Mouse (Mus musculus) common myeloid progenitor, adult 5-6 weeks (primary cell): ENCODE data around the gene Sept5. TPM values are rescaled to one million over a fixed set of nuclear protein-coding genes. Genes with fewer than 3 reads are reported as not detected.
A peak's percentile ranks its signal among the peaks of the same experiment; 100 is the strongest.

ENCODE experiments used
- ATAC-seq: replicated peaks from 2 replicates; pipeline ENCODE4 v1.8.0; 2016; ENCODE audit warnings: low read depth, mild to moderate bottlenecking, moderate TSS enrichment, inconsistent platforms; ENCODE audit not compliant: poor library complexity, severe bottlenecking
- total RNA-seq: library from RNA; stranded (forward); fragments of 200-1000, 187-1606 nt; gene quantifications from 2 replicates; pipeline ENCODE4 v1.2.3, GENCODE M21; 2017

The Sept5 gene
- total RNA-seq, 1 experiment from 2014 or later = 0.37 TPM

DNA sequence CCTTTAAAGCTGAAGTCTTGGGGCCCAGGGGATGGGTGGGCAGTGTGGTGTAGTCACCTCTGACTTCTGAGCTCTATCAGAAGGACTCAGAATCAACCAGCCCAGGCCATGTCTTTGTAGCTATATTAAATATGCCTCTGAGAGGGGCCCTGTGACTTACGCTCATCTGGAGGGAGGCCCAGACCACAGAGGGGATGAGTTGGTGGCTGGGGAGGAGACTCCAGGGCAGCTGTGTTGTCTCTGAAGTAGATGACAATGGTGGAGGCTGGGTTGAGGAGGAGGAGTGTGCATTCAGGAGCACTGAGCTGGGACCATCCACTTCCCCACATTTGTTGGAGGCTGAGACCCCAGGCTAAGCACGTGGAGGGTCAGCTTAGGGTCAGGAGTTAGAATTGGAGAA, 11.5 kb downstream of the Sept5 start:
- ATAC-seq = no peak

- peak; percentile 71 for ATAC-seq
Measured at GRCm38 (mm10) chr16:18617370-18618065, 12.2 kb downstream of the Sept5 start.

GRCm38 (mm10) chr16:18613301-18613700, 16.5 kb downstream of the Sept5 start:
- ATAC-seq = no peak

DNA sequence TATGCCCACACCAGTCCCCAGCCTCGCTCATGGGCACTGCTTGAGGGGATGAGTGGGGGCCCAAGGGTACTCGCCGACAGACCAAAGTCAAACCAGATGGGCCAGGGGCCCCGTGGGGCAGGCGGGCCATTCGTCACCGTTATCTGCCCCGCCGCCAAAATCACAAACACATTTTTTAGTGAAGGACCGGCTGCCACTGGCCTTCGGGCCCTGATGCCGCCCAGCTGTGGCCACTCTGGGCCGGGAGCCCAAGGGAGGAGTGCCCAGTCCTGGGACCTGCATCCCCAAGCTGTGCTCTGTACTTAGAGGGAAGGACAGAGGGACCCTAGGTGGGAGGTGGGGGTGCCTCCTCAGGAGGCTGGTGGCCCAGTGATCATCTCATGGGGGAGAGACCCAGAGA, 18.0 kb downstream of the Sept5 start:
- no peak for ATAC-seq

- no peak for ATAC-seq
Measured at GRCm38 (mm10) chr16:18609099-18609498, 20.7 kb downstream of the Sept5 start.

DNA sequence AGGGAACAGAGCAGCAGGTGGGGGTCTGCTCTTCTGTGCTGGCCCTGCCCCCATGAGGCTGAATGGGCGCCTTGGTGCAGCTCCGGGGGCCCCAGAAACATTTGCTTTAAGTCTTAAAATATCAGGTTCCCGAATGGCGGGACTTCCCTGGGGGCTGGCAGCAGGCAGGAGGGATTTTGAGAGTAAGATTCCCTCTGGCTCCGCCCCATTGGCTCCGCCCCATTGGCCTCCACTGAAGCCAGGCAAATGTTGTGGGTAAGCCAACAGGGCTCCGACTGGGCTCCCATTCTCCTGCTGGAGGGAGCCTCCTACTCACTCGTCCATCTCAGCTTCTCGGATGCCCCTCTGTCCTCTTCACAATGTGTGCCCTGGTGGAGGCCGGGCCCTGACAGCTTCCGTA, 21.5 kb downstream of the Sept5 start:
- ATAC-seq = peak; percentile 43; the same call in 1 of the 2 replicates

DNA sequence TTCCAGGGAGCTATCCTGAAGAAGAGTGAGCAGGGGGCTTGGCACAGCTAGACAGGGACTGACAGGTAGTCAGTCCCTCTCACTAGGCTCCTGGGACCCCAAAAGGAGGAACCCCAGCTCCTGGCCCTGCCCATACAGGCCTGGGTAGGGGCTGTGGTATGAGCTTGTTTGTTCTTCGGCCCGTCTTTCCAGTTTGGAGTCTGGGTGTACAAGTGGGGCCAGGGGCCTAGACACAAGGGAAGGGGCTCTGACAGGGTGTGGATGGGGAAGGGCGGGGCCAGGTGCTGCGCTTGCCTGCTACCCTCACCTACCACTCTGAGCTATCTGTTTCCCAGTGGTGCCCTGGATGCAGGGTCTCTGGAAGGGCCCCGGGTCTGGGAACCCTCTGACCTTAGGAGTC, 24.0 kb downstream of the Sept5 start:
- no peak for ATAC-seq

DNA sequence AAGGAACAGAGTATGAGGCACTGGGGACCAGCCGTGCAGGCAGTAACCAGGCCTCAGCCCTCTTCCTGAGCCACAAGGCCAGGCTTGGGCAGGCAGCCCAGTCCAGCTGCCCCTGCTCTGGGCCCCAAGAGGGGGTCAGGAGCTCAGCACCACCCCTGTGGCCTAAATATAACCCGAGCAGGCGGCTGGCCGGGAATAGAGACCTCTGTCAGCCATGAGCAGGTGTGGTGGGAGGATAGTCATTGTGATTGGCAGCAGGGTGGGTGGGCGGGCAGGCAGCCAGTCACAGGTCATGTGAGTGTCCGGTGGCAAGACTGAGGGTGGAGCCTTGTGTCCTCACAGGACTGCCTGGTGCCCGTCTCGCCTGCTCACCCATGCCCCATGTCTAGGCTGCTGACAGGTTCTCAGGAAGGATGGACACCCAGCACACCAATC, 25.5 kb downstream of the Sept5 start:
- no peak for ATAC-seq

DNA sequence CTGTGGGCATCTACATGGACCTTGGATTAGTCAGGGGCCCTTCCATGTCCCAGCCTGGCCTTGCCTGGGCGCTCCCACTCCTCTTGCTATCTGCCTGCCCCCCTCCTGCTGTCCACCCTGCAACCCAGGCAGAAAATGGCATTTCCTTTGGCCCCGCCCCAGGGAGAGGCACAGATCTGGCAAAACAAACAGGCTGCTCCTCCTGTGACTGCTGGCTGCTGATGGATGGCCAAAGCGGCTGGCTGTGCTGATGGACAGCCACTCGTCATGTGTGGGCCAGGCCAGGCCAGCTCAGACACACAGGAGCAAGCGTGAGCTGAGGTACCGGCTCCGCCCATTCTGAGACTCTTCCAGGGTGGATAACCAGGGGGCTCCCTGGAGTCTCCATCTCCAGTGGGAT, 28.3 kb downstream of the Sept5 start:
- ATAC-seq = no peak

- peak; percentile 51 for ATAC-seq
Measured at GRCm38 (mm10) chr16:18598006-18598405, 31.7 kb downstream of the Sept5 start.

- no peak for ATAC-seq
Measured at GRCm38 (mm10) chr16:18596255-18596654, 33.5 kb downstream of the Sept5 start.

DNA sequence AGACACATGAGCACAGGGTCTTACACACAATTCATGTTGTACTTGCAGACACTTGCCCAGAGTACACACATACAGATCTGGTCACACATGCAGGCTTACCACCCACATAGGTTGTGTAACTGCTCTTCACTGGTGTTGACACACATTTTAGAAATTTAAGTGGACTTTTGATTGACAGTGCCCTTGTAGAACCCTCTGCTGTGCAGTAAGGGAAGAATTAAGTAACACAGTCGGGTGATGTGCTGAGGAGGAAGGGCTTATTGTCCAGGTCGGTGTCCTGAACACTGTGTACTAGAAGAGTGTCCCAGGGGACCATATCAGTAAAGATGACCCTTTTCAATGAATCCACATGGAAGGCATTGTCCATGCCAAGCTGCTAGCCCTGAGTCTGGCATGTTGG, 35.8 kb downstream of the Sept5 start:
- no peak for ATAC-seq

DNA sequence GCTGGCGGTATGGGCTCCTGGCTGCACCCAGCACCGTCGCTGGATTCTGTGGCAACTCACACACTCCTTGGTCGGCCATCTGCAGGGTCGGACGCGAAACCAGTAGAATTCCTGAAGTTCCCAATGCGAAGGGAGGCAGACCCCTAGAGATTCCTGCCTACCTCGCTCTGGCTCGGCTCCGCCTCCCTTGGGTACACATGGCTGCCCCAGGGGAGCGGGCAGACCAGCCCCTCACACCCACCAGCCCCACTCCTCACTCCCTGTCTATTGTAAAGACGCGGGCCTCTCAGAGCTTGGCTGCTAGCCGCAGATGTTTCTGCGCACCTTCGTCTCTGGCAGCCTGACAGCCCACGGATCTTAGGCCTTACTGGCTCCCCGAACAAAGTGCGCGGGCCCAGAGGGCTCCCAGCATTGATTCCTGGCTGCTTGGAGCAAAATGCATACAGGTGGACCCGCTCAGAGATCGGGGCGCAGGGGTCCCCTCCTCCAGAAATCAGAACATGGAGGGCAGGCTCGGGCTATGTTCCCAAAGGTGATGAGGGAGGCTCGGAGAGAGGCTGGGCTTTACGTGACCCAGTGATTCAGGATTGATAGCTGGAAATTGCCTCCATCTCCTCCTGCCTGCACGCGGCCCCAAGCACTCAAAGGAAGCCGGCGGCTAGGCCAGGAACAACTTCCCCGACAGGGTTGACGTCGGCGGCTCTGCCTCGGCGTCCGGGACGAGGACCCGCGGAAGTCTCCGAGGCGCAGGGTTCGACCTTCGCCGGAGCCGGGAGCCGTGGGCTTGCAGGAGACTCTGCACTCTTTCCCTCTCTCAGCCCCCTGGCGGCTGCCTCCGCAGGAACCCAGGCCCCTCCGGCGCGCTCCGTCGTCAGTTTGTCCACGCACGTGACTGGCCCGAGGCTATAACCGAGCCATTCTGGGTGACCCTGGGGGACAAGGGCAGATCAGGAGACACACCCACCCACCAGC, 38.4 kb downstream of the Sept5 start:
- ATAC-seq = no peak

DNA sequence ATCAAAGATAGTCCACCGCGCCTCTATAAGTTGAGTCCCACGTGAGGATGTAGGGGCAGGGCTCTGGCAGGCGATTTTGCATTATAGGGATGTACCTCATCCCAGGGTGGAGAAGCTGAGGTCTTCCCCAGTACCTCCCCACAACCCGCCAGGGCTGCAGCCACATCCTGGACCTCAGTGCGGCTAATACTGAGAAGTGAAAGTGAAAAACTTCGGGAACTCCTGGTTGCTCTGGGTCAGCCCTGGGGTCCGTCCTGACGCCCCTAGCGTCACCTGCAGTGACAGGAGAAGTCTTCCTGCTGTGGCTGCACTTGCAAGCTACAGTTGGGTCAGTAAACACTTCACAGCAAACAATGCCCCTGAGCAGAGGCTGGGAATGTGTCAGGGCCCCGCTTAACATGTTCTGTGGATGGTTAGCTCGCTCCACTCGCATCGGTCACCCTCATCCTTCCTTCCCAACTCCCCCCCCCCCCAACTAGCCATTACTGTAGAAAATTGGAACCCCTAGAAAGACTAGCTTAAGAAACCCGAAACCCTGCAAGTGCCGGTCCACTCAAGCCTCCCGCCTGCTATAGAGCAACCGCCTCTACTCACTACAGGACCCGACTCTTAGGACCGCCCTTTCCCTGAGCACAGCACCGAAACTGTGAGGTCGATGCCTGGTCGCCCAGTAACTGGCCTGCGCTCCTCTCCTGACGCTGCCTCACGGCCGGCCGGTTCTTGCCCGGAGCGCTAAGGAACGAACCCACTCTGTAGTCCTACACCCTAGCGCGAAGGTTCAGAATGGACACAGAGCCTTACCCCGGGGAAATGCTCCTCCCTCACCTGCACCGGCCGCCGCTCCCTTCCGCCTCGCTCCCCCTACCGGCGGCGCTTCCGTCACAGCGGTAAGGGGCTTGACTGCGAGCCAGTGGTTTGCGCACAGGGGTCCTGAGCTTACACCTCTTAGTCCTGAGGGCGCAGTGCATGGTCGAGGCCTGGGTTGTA, 39.7 kb downstream of the Sept5 start, which contains the start of gene Tbx1:
Gene Tbx1 (minus strand): TSS at position 868 of the 987 bp plus-strand sequence.
- ATAC-seq = peak; percentile 46

GRCm38 (mm10) chr16:18589080-18589621, 40.6 kb downstream of the Sept5 start:
- ATAC-seq = no peak

GRCm38 (mm10) chr16:18588738-18589055, 41.1 kb downstream of the Sept5 start:
- no peak for ATAC-seq

- no peak for ATAC-seq
Measured at GRCm38 (mm10) chr16:18587847-18588737, 41.7 kb downstream of the Sept5 start.

DNA sequence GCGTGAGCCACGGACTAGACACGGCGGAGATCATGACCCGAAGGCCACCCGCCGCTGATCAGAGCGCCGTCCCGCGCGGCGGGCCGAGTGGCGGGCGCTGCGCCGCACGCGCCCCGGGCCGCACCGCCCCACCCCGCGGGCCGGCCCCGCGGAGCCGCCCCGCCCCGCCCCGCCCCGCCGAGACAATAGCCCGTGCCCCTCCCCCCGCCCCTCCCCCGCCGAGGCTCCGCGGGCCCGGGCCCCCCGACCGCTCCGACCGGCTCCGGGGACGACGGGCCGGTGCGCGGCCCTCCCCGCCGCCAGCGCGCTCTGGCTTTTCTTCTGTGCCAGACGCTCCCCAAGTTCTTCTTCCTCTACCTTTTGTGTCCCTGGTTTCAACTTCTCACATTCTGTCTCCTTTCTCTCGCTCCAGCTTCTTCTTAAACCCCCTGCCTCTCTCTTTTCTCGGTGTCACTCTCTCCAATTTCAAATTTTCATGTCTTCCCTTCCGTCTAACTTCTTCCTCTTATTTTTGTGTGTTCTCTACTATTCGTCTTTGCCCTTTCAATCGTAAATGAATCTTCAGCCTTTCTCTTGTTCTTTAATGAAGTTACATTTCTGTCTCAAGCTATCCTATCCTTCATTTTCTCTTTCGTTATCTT, 42.7 kb downstream of the Sept5 start:
- ATAC-seq = no peak
